In genomic region chr7:29340838-29341237, GRCm38 (mm10) we compare ENCODE assay signal across 15 mouse cellular contexts. TPM values are rescaled to one million over a fixed set of nuclear protein-coding genes. Genes with fewer than 3 reads are reported as not detected.
"Had no signal": no experiment of that assay in that cellular context is flagged by ENCODE, and none has a peak within 500 bp of the region (broad histone marks: within the 10 kb centered on the region; RNA-seq: fewer than 3 reads in every experiment).

No protein-coding gene starts in this region.

- H3K36me3 ChIP-seq: liver, embryonic 15.5 days; midbrain, embryonic 12.5 days had no signal

- H3K4me3 ChIP-seq: liver, embryonic 15.5 days; megakaryocyte, embryonic 14.5 days; midbrain, embryonic 12.5 days had no signal

- H3K9me3 ChIP-seq: liver, embryonic 15.5 days; megakaryocyte, embryonic 14.5 days; midbrain, embryonic 12.5 days had no signal

- H3K9ac ChIP-seq: liver, embryonic 15.5 days; lung, embryonic 14.5 days; midbrain, embryonic 12.5 days had no signal

- DNase-seq: kidney, adult 11 months; kidney, adult 9 months; kidney, postnatal 36 days; left cerebral cortex, postnatal 4 days; lung, embryonic 14.5 days; lung, postnatal 14 days; right cerebral cortex, adult 18-20 months; right cerebral cortex, postnatal 25 days; thymus, adult 2 months; thymus, postnatal 25 days had no signal

- H3K27me3 ChIP-seq: liver, embryonic 15.5 days; midbrain, embryonic 12.5 days had no signal

- H3K27ac ChIP-seq: kidney, postnatal 0 days; macrophage had no signal

RNA-seq across cellular contexts. Expression of gene Ppp1r14a, which starts 51.7 kb away (rescaled TPM):
- polyA plus RNA-seq: macrophage had no signal
